Mouse (Mus musculus): ENCODE data around the gene Pknox1. TPM values are rescaled to one million over a fixed set of nuclear protein-coding genes. Genes with fewer than 3 reads are reported as not detected.
"Not testable (repeated sequence)": the region's sequence is repeated elsewhere in the genome, so short reads cannot be mapped to it uniquely, and the experiment has no call there.

Gene Pknox1
- polyA plus RNA-seq, 1 experiment, result 19.9 TPM

- DNase-seq, result no peak
- no peaks in the 10 kb centered on the region for H3K36me3 ChIP-seq (ENCODE audit: control insufficient read depth, insufficient read depth, low read length)
Observed at GRCm38 (mm10) chr17:31594590-31594989, 30.1 kb downstream of the Pknox1 start.

GRCm38 (mm10) chr17:31595077-31595476 lies 30.5 kb downstream of the Pknox1 start:
- no peak overlapping the region for H3K27ac ChIP-seq (ENCODE audit: insufficient read depth, low read depth, low read length)
- H3K4me3 ChIP-seq (ENCODE audit: insufficient read depth, low read depth, low read length), result no peak overlapping the region
- WGBS, result 86% methylated on average over 5 of the region's 5 CpGs
- DNase-seq, result no peak
- H3K27me3 ChIP-seq (replicated peaks; ENCODE audit: control insufficient read depth, insufficient read depth, low read length), result no peaks in the 10 kb centered on the region
- peaks cover 5% of the 10 kb centered on the region; the same call in 1 of the 2 replicates for H3K4me1 ChIP-seq (ENCODE audit: control insufficient read depth, insufficient read depth, low read length)
- TF ChIP-seq CTCF (conservative IDR thresholded peaks at IDR 0.05; ENCODE audit: insufficient read depth, insufficient read length, low read depth, low read length) (no peak), POLR2A (IDR thresholded peaks at IDR 0.05; ENCODE audit: low read depth, low read length) (no peak)
- no peaks in the 10 kb centered on the region for H3K36me3 ChIP-seq (ENCODE audit: control insufficient read depth, insufficient read depth, low read length)

More at GRCm38 (mm10) chr17:31594590-31594989, 30.1 kb downstream of the Pknox1 start:
- no peak overlapping the region for H3K27ac ChIP-seq (ENCODE audit: insufficient read depth, low read depth, low read length)
- peaks cover 5% of the 10 kb centered on the region; the same call in 1 of the 2 replicates for H3K4me1 ChIP-seq (ENCODE audit: control insufficient read depth, insufficient read depth, low read length)
- H3K4me3 ChIP-seq (ENCODE audit: insufficient read depth, low read depth, low read length), result no peak overlapping the region
- WGBS, result 43% methylated on average over 7 of the region's 7 CpGs
- no peaks in the 10 kb centered on the region for H3K27me3 ChIP-seq (replicated peaks; ENCODE audit: control insufficient read depth, insufficient read depth, low read length)
- no peak for TF ChIP-seq CTCF (conservative IDR thresholded peaks at IDR 0.05; ENCODE audit: insufficient read depth, insufficient read length, low read depth, low read length)
- no peak for TF ChIP-seq POLR2A (IDR thresholded peaks at IDR 0.05; ENCODE audit: low read depth, low read length)

- H3K27ac ChIP-seq (ENCODE audit: insufficient read depth, low read depth, low read length), result no peak overlapping the region
- no peak overlapping the region for H3K4me3 ChIP-seq (ENCODE audit: insufficient read depth, low read depth, low read length)
- WGBS, result 70% methylated on average over 9 of the region's 9 CpGs
- no peaks in the 10 kb centered on the region for H3K27me3 ChIP-seq (replicated peaks; ENCODE audit: control insufficient read depth, insufficient read depth, low read length)
- H3K36me3 ChIP-seq (ENCODE audit: control insufficient read depth, insufficient read depth, low read length), result no peaks in the 10 kb centered on the region
- peaks cover 5% of the 10 kb centered on the region; the same call in 1 of the 2 replicates for H3K4me1 ChIP-seq (ENCODE audit: control insufficient read depth, insufficient read depth, low read length)
- TF ChIP-seq POLR2A (IDR thresholded peaks at IDR 0.05; ENCODE audit: low read depth, low read length) (no peak), CTCF (conservative IDR thresholded peaks at IDR 0.05; ENCODE audit: insufficient read depth, insufficient read length, low read depth, low read length) (no peak)
- DNase-seq, result peak; percentile 75
Observed at GRCm38 (mm10) chr17:31597957-31598356, 33.4 kb downstream of the Pknox1 start.

- peak; percentile 43 for DNase-seq
- H3K27ac ChIP-seq (ENCODE audit: insufficient read depth, low read depth, low read length), result no peak overlapping the region
- no peak for TF ChIP-seq POLR2A (IDR thresholded peaks at IDR 0.05; ENCODE audit: low read depth, low read length)
- TF ChIP-seq CTCF (conservative IDR thresholded peaks at IDR 0.05; ENCODE audit: insufficient read depth, insufficient read length, low read depth, low read length), result no peak
- H3K4me1 ChIP-seq (ENCODE audit: control insufficient read depth, insufficient read depth, low read length), result peaks cover 5% of the 10 kb centered on the region; the same call in 1 of the 2 replicates
- H3K36me3 ChIP-seq (ENCODE audit: control insufficient read depth, insufficient read depth, low read length), result no peaks in the 10 kb centered on the region
- 68% methylated on average over 8 of the region's 8 CpGs for WGBS
- no peaks in the 10 kb centered on the region for H3K27me3 ChIP-seq (replicated peaks; ENCODE audit: control insufficient read depth, insufficient read depth, low read length)
- H3K4me3 ChIP-seq (ENCODE audit: insufficient read depth, low read depth, low read length), result no peak overlapping the region
Observed at GRCm38 (mm10) chr17:31598593-31598992, 34.1 kb downstream of the Pknox1 start.

GRCm38 (mm10) chr17:31606424-31606823 lies 41.9 kb downstream of the Pknox1 start:
- DNase-seq, result no peak
- Histone ChIP-seq H3K4me3 (ENCODE audit: insufficient read depth, low read depth, low read length) (no peak overlapping the region), H3K4me1 (ENCODE audit: control insufficient read depth, insufficient read depth, low read length) (peaks cover 12% of the 10 kb centered on the region), H3K36me3 (ENCODE audit: control insufficient read depth, insufficient read depth, low read length) (no peaks in the 10 kb centered on the region), H3K27ac (ENCODE audit: insufficient read depth, low read depth, low read length) (no peak overlapping the region), H3K27me3 (replicated peaks; ENCODE audit: control insufficient read depth, insufficient read depth, low read length) (no peaks in the 10 kb centered on the region)
- TF ChIP-seq CTCF (conservative IDR thresholded peaks at IDR 0.05; ENCODE audit: insufficient read depth, insufficient read length, low read depth, low read length), result peak; percentile 45
- no peak for TF ChIP-seq POLR2A (IDR thresholded peaks at IDR 0.05; ENCODE audit: low read depth, low read length)
- WGBS, result 86% methylated on average over 7 of the region's 7 CpGs

- Histone ChIP-seq H3K4me3 (ENCODE audit: insufficient read depth, low read depth, low read length) (no peak overlapping the region), H3K36me3 (ENCODE audit: control insufficient read depth, insufficient read depth, low read length) (no peaks in the 10 kb centered on the region), H3K27ac (ENCODE audit: insufficient read depth, low read depth, low read length) (peak overlapping the region; percentile 26), H3K27me3 (replicated peaks; ENCODE audit: control insufficient read depth, insufficient read depth, low read length) (no peaks in the 10 kb centered on the region), H3K4me1 (ENCODE audit: control insufficient read depth, insufficient read depth, low read length) (peaks cover 12% of the 10 kb centered on the region)
- peak; percentile 50 for DNase-seq
- no peak for TF ChIP-seq POLR2A (IDR thresholded peaks at IDR 0.05; ENCODE audit: low read depth, low read length)
- no peak for TF ChIP-seq CTCF (conservative IDR thresholded peaks at IDR 0.05; ENCODE audit: insufficient read depth, insufficient read length, low read depth, low read length)
- 68% methylated on average over 8 of the region's 8 CpGs for WGBS
Observed at GRCm38 (mm10) chr17:31607256-31607951, 42.9 kb downstream of the Pknox1 start.

- H3K27ac ChIP-seq (ENCODE audit: insufficient read depth, low read depth, low read length), result not testable (repeated sequence)
Observed at GRCm38 (mm10) chr17:31609173-31609572, 44.6 kb downstream of the Pknox1 start.

More at GRCm38 (mm10) chr17:31609173-31609572, 44.6 kb downstream of the Pknox1 start:
- DNase-seq, result peak; percentile 65
- not testable (repeated sequence) for H3K27me3 ChIP-seq (replicated peaks; ENCODE audit: control insufficient read depth, insufficient read depth, low read length); H3K36me3 ChIP-seq (ENCODE audit: control insufficient read depth, insufficient read depth, low read length); H3K4me3 ChIP-seq (ENCODE audit: insufficient read depth, low read depth, low read length)
- WGBS, result 52% methylated on average over 3 of the region's 3 CpGs
- peaks cover 12% of the 10 kb centered on the region for H3K4me1 ChIP-seq (ENCODE audit: control insufficient read depth, insufficient read depth, low read length)

All from kidney, adult 2 months (tissue).